Mouse (Mus musculus) liver, embryonic 12.5 days (tissue): ENCODE measurements around the gene Gemin6. TPM values are rescaled to one million over a fixed set of nuclear protein-coding genes. Genes with fewer than 3 reads are reported as not detected.
A peak's percentile ranks its signal among the peaks of the same experiment; 100 is the strongest.
"Not testable (repeated sequence)": the region's sequence is repeated elsewhere in the genome, so short reads cannot be mapped to it uniquely, and the experiment has no call there.

Experiments used
- ATAC-seq: fragments of 200-750 bp; cut with Nextera tagmentation; 2 replicates; pipeline ENCODE4 v1.8.0; 2017; ENCODE audit warnings: moderate number of reproducible peaks, mild to moderate bottlenecking, moderate library complexity
- H3K27ac ChIP-seq: fragments of 300-500 bp; sonication (generic); 2 replicates; pipeline ENCODE4 v1.5.1; 2016; ENCODE audit warnings: mild to moderate bottlenecking
- H3K27me3 ChIP-seq: fragments of 300-500 bp; sonication (generic); replicated peaks from 2 replicates; pipeline ENCODE4 v1.6.1; 2016; ENCODE audit warnings: mild to moderate bottlenecking, moderate library complexity
- H3K36me3 ChIP-seq: fragments of 300-500 bp; sonication (generic); 2 replicates; pipeline ENCODE4 v1.6.1; 2016; ENCODE audit warnings: mild to moderate bottlenecking, moderate library complexity
- H3K4me1 ChIP-seq: fragments of 300-500 bp; sonication (generic); 2 replicates; pipeline ENCODE4 v1.6.1; 2016
- H3K4me2 ChIP-seq: fragments of 300-500 bp; sonication (generic); 2 replicates; pipeline ENCODE4 v1.6.1; 2016; ENCODE audit warnings: mild to moderate bottlenecking, moderate library complexity
- H3K4me3 ChIP-seq: fragments of 300-500 bp; sonication (generic); 2 replicates; pipeline ENCODE4 v1.5.1; 2016; ENCODE audit warnings: mild to moderate bottlenecking, moderate library complexity
- H3K9ac ChIP-seq: fragments of 300-500 bp; sonication (generic); 2 replicates; pipeline ENCODE4 v1.6.1; 2016; ENCODE audit warnings: mild to moderate bottlenecking, moderate library complexity
- H3K9me3 ChIP-seq: fragments of 300-500 bp; sonication (generic); replicated peaks from 2 replicates; pipeline ENCODE4 v1.6.1; 2016; ENCODE audit warnings: mild to moderate bottlenecking, moderate library complexity
- WGBS: fragments of 180-500 bp; shearing (Covaris S2); methylation state at CpG from one replicate; pipeline ENCODE4 v1.1.7; 2016; ENCODE audit not compliant: insufficient replicate concordance; 5-methylcytosine and 5-hydroxymethylcytosine counted together
- polyA plus RNA-seq: library from polyadenylated mRNA; unstranded; fragments of >200 nt; fragmentation: Nextera tagmentation; extraction: Ambion mirVana; gene quantifications from 2 replicates; pipeline ENCODE4 v1.2.1, GENCODE M21; 2016

Gemin6 gene
- polyA plus RNA-seq, result 46.3 and 47.9 TPM in 2 replicates

- no peaks in the 10 kb centered on the region for H3K9me3 ChIP-seq
- peaks cover 31% of the 10 kb centered on the region for H3K4me1 ChIP-seq
- H3K4me3 ChIP-seq, result peak within 1 kb of the TSS; percentile 77
- ATAC-seq, result peak; percentile 96
- no peaks in the 10 kb centered on the region for H3K27me3 ChIP-seq
- under 1% methylated on average over 33 of the region's 33 CpGs for WGBS
- peak within 1 kb of the TSS; percentile 86 for H3K9ac ChIP-seq
- H3K4me2 ChIP-seq, result peak within 1 kb of the TSS; percentile 73
- H3K36me3 ChIP-seq, result peaks cover 28% of the 10 kb centered on the region
- peak within 1 kb of the TSS; percentile 90 for H3K27ac ChIP-seq
These were observed at the start of gene Gemin6 for GRCm38 (mm10) chr17:80224326-80225116. Gemin6 (plus strand) TSS chr17:80224441.

GRCm38 (mm10) chr17:80174699-80175385 is 49.4 kb upstream of the Gemin6 start:
- no peak for ATAC-seq
- H3K4me1 ChIP-seq, result peaks cover 8% of the 10 kb centered on the region; the same call in 1 of the 2 replicates
- 0 out of 2 replicates have a peak, but pooled peaks cover 2% of the 10 kb centered on the region for H3K27me3 ChIP-seq
- no peak overlapping the region for H3K9ac ChIP-seq
- no peak overlapping the region for H3K27ac ChIP-seq
- H3K9me3 ChIP-seq, result no peaks in the 10 kb centered on the region
- WGBS, result 60% methylated on average over 19 of the region's 19 CpGs
- H3K36me3 ChIP-seq, result no peaks in the 10 kb centered on the region
- H3K4me3 ChIP-seq, result no peak overlapping the region
- no peak overlapping the region for H3K4me2 ChIP-seq

- H3K9ac ChIP-seq, result no peak overlapping the region
- peaks cover 8% of the 10 kb centered on the region; the same call in 1 of the 2 replicates for H3K4me1 ChIP-seq
- ATAC-seq, result no peak
- WGBS, result 49% methylated on average over 4 of the region's 4 CpGs
- no peak overlapping the region for H3K27ac ChIP-seq
- 0 out of 2 replicates have a peak, but pooled peaks cover 2% of the 10 kb centered on the region for H3K27me3 ChIP-seq
- H3K9me3 ChIP-seq, result no peaks in the 10 kb centered on the region
- H3K4me2 ChIP-seq, result no peak overlapping the region
- H3K36me3 ChIP-seq, result no peaks in the 10 kb centered on the region
- no peak overlapping the region for H3K4me3 ChIP-seq
These were observed 48.9 kb upstream of the Gemin6 start for GRCm38 (mm10) chr17:80175386-80175739.

- no peak for ATAC-seq
- Histone ChIP-seq H3K4me2 (no peak overlapping the region), H3K27me3 (0 out of 2 replicates have a peak, but pooled peaks cover 2% of the 10 kb centered on the region), H3K27ac (no peak overlapping the region), H3K4me1 (peaks cover 8% of the 10 kb centered on the region; the same call in 1 of the 2 replicates), H3K4me3 (no peak overlapping the region), H3K9ac (no peak overlapping the region), H3K9me3 (no peaks in the 10 kb centered on the region), H3K36me3 (no peaks in the 10 kb centered on the region)
- 68% methylated on average over 3 of the region's 3 CpGs for WGBS
These were observed 48.3 kb upstream of the Gemin6 start for GRCm38 (mm10) chr17:80175966-80176365.

GRCm38 (mm10) chr17:80178846-80179245 is 45.4 kb upstream of the Gemin6 start:
- H3K4me2 ChIP-seq, H3K36me3 ChIP-seq, H3K4me1 ChIP-seq, H3K9me3 ChIP-seq, ATAC-seq, H3K9ac ChIP-seq, H3K4me3 ChIP-seq, H3K27ac ChIP-seq, H3K27me3 ChIP-seq: not testable (repeated sequence)
- 82% methylated on average over 3 of the region's 3 CpGs for WGBS

- Histone ChIP-seq H3K9ac (no peak overlapping the region), H3K27ac (no peak overlapping the region), H3K4me3 (no peak overlapping the region), H3K36me3 (no peaks in the 10 kb centered on the region), H3K9me3 (no peaks in the 10 kb centered on the region), H3K4me1 (peaks cover 3% of the 10 kb centered on the region; the same call in 1 of the 2 replicates), H3K4me2 (no peak overlapping the region), H3K27me3 (no peaks in the 10 kb centered on the region)
- under 1% methylated on average over 6 of the region's 6 CpGs for WGBS
- peak; percentile 82 for ATAC-seq
These were observed 44.3 kb upstream of the Gemin6 start for GRCm38 (mm10) chr17:80179959-80180358.

- H3K36me3 ChIP-seq, result no peaks in the 10 kb centered on the region
- no peak overlapping the region for H3K4me3 ChIP-seq
- H3K27me3 ChIP-seq, result no peaks in the 10 kb centered on the region
- H3K4me1 ChIP-seq, result no peaks in the 10 kb centered on the region
- no peak overlapping the region for H3K27ac ChIP-seq
- H3K9ac ChIP-seq, result no peak overlapping the region
- H3K4me2 ChIP-seq, result no peak overlapping the region
- H3K9me3 ChIP-seq, result no peaks in the 10 kb centered on the region
- ATAC-seq, result 0 out of 2 replicates have a peak, but pooled peaks have one; percentile 26
These were observed 43.8 kb upstream of the Gemin6 start for GRCm38 (mm10) chr17:80180468-80180867.

GRCm38 (mm10) chr17:80183615-80184014 is 40.6 kb upstream of the Gemin6 start:
- Histone ChIP-seq H3K4me3 (no peak overlapping the region), H3K27ac (no peak overlapping the region), H3K4me2 (no peak overlapping the region), H3K9me3 (no peaks in the 10 kb centered on the region), H3K4me1 (no peaks in the 10 kb centered on the region), H3K9ac (no peak overlapping the region), H3K36me3 (no peaks in the 10 kb centered on the region), H3K27me3 (no peaks in the 10 kb centered on the region)
- WGBS, result 63% methylated on average over 10 of the region's 10 CpGs
- no peak for ATAC-seq

GRCm38 (mm10) chr17:80193075-80193474 is 31.2 kb upstream of the Gemin6 start:
- no peak overlapping the region for H3K4me2 ChIP-seq
- H3K27me3 ChIP-seq, result no peaks in the 10 kb centered on the region; the same call in 1 of the 2 replicates
- 52% methylated on average over 5 of the region's 5 CpGs for WGBS
- no peaks in the 10 kb centered on the region for H3K4me1 ChIP-seq
- peaks cover 33% of the 10 kb centered on the region for H3K36me3 ChIP-seq
- no peak overlapping the region for H3K9ac ChIP-seq
- no peak overlapping the region for H3K27ac ChIP-seq
- no peaks in the 10 kb centered on the region for H3K9me3 ChIP-seq
- no peak overlapping the region for H3K4me3 ChIP-seq
- ATAC-seq, result no peak

GRCm38 (mm10) chr17:80199160-80199778 is 25.0 kb upstream of the Gemin6 start:
- no peaks in the 10 kb centered on the region for H3K27me3 ChIP-seq
- H3K36me3 ChIP-seq, result peaks cover 84% of the 10 kb centered on the region
- no peak overlapping the region for H3K9ac ChIP-seq
- ATAC-seq, result peak; percentile 42; the same call in 1 of the 2 replicates
- WGBS, result 85% methylated on average over 3 of the region's 3 CpGs
- H3K4me2 ChIP-seq, result no peak overlapping the region
- 0 out of 2 replicates have a peak, but pooled peaks cover 2% of the 10 kb centered on the region for H3K4me1 ChIP-seq
- H3K4me3 ChIP-seq, result no peak overlapping the region
- no peaks in the 10 kb centered on the region for H3K9me3 ChIP-seq
- H3K27ac ChIP-seq, result peak overlapping the region; percentile 30; the same call in 1 of the 2 replicates

- peaks cover 20% of the 10 kb centered on the region for H3K4me1 ChIP-seq
- H3K36me3 ChIP-seq, result peaks cover 51% of the 10 kb centered on the region
- H3K9me3 ChIP-seq, result no peaks in the 10 kb centered on the region
- no peaks in the 10 kb centered on the region for H3K27me3 ChIP-seq
- H3K27ac ChIP-seq, result no peak overlapping the region
- H3K4me3 ChIP-seq, result peak overlapping the region; percentile 76
- H3K4me2 ChIP-seq, result peak overlapping the region; percentile 90
- ATAC-seq, result no peak
- H3K9ac ChIP-seq, result peak overlapping the region; percentile 96
- WGBS, result 15% methylated on average over 5 of the region's 5 CpGs
These were observed 18.6 kb upstream of the Gemin6 start for GRCm38 (mm10) chr17:80205657-80206056.

- Histone ChIP-seq H3K4me3 (peak overlapping the region; percentile 76), H3K4me2 (peak overlapping the region; percentile 90), H3K9me3 (no peaks in the 10 kb centered on the region), H3K27me3 (no peaks in the 10 kb centered on the region), H3K4me1 (peaks cover 20% of the 10 kb centered on the region), H3K27ac (peak overlapping the region; percentile 97), H3K36me3 (peaks cover 46% of the 10 kb centered on the region), H3K9ac (peak overlapping the region; percentile 96)
- peak; percentile 70 for ATAC-seq
- under 1% methylated on average over 36 of the region's 36 CpGs for WGBS
These were observed 18.0 kb upstream of the Gemin6 start for GRCm38 (mm10) chr17:80206301-80206670.
